Mouse (Mus musculus) adrenal gland, adult 18-20 months (tissue): ENCODE data around the gene Camta2. TPM values are rescaled to one million over a fixed set of nuclear protein-coding genes. Genes with fewer than 3 reads are reported as not detected.
A peak's percentile ranks its signal among the peaks of the same experiment; 100 is the strongest.

Source experiments
- DNase-seq, 2 experiments: peaks; one replicate each; pipeline ENCODE4 v3.0.0; 2021 to 2022; ENCODE audit warnings: low spot score in 2 of 2
- total RNA-seq, 2 experiments: library from RNA; stranded (reverse); gene quantifications; 1 replicate in 1 of 2; 2 replicates in 1 of 2; pipeline ENCODE4 v1.2.3; 2021

The Camta2 gene
- total RNA-seq, 2 experiments from 2014 or later = 43.7 to 54.7 TPM

DNA sequence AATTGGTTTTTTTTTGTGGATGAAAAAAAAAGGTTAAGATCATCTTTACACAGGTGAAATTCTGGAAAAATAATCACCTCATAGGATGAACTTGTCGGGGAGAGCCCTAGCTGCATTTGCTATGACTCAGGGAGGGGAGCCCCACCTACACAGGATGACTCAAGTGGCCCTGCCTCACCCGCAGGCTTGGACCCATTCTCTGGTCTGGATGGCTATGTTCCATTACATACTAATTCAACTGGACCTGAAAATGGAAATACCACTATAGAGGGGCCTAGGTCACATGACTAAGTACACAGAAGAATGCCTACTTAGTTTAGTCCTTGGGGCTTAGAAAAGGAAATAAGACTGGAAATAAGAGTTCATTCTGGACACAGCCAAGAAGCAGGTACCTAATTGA is 36.5 kb downstream of the Camta2 start:
- no peak for DNase-seq

- peak in 1 of 2 experiments; percentile 26 for DNase-seq
Measured at GRCm38 (mm10) chr11:70650322-70651175, 37.4 kb downstream of the Camta2 start.

GRCm38 (mm10) chr11:70649185-70649734 is 38.6 kb downstream of the Camta2 start:
- peak in 1 of 2 experiments; percentile 19 for DNase-seq

GRCm38 (mm10) chr11:70648512-70648911 is 39.4 kb downstream of the Camta2 start:
- DNase-seq = no peak

GRCm38 (mm10) chr11:70647716-70648420 is 40.0 kb downstream of the Camta2 start:
- DNase-seq = no peak

GRCm38 (mm10) chr11:70646691-70647650 is 40.9 kb downstream of the Camta2 start, which contains the start of the genes Rnf167 and Slc25a11:
Rnf167 (plus strand) TSS chr11:70647235.
Slc25a11 (minus strand) TSS chr11:70647479.
- DNase-seq = peak; percentile 87 to 90

- no peak for DNase-seq
Measured at GRCm38 (mm10) chr11:70646259-70646555, 41.7 kb downstream of the Camta2 start.

DNA sequence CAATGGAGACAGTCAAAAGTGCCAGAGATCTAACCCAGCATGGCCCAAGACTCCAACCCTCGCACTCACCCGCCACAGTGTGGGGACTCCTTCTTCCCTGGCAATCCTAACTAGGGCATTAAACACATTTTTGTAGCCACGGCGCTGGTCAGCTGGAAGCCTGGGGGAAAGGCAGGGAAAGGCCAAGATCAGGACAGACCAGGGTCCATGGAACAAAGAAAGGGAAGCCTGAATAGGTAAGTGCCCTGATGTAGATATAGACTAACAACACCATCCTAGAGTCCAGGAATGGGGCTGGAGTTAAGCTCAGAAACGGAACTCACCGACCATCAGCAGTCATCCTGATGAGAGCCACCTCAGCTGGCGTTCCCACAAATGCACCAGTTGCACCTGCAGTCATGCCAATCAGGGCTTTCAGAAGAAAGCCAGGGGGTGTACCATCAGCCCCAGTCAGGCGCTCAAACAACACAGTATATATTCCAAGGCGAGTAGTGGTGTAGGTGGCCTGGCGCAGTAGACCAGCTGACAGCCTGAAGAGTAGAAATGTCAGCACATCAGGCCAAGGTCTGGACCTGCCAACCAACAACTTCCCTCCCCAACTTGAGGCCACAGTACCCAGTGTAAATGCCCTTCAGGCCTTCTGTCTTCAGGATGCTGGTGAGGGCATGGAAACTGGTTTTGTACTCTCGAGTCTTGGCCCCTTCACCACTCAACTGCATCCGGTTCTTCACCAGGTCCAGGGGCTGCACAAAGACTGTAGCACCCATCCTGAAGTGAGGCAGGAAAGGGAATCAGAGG is 42.2 kb downstream of the Camta2 start:
- DNase-seq = no peak

DNA sequence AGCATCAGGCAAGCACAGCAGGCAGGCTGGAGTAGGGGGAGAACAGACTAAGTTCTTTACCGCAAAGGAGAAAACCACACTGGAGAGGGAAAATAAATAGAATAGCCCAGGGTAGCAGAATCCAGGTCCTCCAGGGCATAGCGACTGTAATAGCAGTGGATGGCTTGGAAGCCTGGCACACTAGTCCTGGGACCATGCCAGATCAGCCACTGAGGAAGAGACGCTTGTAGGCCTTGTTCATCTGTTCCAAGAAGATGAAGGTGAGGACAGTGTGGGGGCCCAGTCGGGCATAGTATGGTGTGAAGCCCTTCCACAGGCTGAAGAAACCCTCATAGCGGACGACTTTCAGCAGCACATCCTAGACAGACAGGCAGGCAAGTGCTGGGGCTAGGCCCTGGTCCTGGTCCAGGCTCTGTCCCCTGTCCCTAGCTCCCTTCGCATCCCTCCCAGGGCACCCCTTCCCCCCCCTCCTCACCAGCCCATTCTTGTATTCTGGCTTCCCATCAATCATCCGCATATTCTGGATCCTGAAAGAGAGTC is 43.3 kb downstream of the Camta2 start:
- no peak for DNase-seq

- DNase-seq = no peak
Measured at GRCm38 (mm10) chr11:70643051-70643450, 44.9 kb downstream of the Camta2 start.

DNA sequence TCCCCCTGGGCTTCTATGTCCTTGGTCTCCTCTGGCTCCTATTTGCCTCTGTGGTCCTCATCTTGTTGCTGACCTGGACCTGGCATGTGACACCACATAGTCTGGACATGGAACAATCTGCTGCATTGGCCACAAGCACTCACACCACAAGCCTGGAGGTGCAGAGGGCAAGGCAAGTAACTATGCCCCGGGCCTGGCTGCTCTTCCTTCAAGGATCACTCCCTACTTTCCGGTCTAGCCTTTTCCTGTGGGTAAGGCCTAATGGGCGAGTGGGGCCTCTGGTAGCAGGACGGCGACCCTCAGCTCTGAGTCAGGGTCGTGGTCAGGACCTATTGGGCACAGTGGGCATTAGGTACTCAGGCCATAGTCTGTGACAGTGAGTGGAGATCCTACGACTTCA is 46.7 kb downstream of the Camta2 start:
- DNase-seq = no peak

DNA sequence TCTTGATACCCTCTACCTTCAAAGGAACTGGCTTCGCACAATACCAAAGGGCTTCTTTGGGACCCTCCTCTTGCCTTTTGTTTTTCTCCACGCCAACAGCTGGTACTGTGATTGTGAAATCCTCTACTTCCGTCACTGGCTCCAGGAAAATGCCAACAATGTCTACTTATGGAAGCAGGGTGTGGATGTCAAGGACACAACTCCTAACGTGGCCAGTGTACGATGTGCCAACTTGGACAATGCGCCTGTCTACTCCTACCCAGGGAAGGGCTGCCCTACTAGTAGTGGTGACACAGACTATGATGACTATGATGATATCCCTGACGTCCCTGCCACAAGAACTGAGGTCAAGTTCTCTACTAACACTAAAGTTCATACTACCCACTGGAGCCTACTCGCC is 47.9 kb downstream of the Camta2 start:
- DNase-seq = no peak

DNA sequence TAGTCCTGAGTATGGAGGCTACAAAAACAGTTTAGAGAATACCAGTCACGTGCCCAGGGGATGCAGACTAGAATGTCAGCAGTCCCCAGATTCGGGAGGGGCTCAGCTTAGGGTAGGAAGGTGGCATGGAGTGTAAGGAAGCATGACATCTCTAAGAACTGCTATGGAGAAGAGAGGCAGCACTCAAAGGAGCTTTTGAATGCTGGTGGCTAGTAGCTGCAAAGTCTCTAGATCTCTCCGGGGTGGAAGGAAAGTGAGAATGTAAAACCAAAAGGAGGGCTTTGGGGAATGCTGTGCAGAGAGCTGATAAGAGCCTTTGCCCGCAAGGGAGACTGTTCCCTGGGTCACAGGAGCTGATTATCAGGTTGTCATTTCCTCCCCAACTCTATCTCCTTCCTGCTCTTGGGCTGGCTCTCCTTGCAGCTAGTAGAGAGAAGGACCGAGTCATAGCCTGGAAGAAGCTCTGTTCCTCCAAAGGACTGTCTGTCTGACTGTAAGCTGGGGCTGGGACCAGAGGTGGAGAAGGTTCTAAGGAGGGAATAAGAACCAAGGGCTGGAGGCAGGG is 49.1 kb downstream of the Camta2 start, which contains the start of gene Gp1ba:
Gene Gp1ba, plus strand, starts transcription at position 409 of the 565 bp plus-strand sequence.
- no peak for DNase-seq

GRCm38 (mm10) chr11:70638293-70638692 is 49.6 kb downstream of the Camta2 start:
- DNase-seq = no peak

DNA sequence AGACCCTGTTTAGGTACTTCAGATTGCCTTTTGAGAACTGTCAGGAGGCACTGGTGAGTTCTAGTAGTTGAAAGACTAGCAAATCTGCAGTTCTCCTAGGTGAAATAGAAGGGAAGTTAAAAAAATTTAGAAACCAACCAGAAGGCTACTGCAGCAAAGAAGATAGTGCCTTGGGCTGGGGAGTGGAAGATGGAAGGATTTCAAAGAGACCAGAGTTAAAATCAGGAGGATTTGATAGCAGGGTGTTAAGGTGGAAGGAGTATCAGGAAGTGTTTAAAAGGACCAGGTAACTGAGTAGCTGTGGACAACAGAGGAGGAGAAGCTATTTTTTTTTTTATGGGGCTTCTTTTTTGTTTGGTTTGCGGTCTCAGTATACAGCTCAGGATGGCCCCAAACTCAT is 50.1 kb downstream of the Camta2 start:
- no peak for DNase-seq

- DNase-seq = no peak
Measured at GRCm38 (mm10) chr11:70635601-70636000, 52.3 kb downstream of the Camta2 start.

- DNase-seq = no peak
Measured at GRCm38 (mm10) chr11:70630129-70630528, 57.8 kb downstream of the Camta2 start.

- no peak for DNase-seq
Measured at GRCm38 (mm10) chr11:70629557-70629956, 58.3 kb downstream of the Camta2 start.

DNA sequence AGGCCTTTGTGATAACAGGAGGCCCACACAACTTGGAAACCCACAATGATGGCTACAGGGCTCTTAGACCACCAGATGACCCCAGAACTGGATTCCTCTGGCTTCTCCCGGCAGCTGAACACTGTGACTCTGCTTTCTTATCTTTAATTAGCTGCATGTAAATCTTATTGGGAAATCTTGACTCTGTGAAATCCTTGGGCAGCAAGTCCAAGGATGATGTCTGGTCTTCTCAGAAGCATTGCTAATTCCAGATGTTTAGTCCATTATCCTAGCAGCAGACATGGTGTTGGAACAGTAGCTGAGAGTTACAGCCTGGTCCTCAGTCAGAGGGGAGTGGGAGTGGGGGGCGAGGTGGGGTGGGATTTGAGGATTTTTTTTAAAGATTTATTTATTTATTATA is 59.5 kb downstream of the Camta2 start:
- DNase-seq = no peak
